Mouse (Mus musculus) MEL (cell line): ENCODE data around the gene Polr2c.

Experiments
- CHD1 ChIP-seq: IDR thresholded peaks from 2 replicates; pipeline ENCODE4 v1.6.1; 2012; ENCODE audit warnings: low read depth, mild to moderate bottlenecking, inconsistent platforms, low read length, improper control_type of control experiment
- CHD2 ChIP-seq: IDR thresholded peaks from 2 replicates; pipeline ENCODE4 v1.6.1; 2011; ENCODE audit warnings: low read length, improper control_type of control experiment
- CTCF ChIP-seq, 3 experiments: IDR thresholded peaks in 2 of 3; conservative IDR thresholded peaks in 1 of 3; 2 replicates each; pipeline ENCODE4 v1.5.1; 2011 to 2012; ENCODE audit warnings: low read length in 3 of 3, low read depth in 2 of 3, mild to moderate bottlenecking in 2 of 3, improper control_type of control experiment in 1 of 3, inconsistent platforms in 1 of 3, mixed read lengths in 1 of 3, moderate library complexity in 1 of 3; ENCODE audit not compliant: control insufficient read depth in 1 of 3, insufficient read depth in 1 of 3, poor library complexity in 1 of 3, severe bottlenecking in 1 of 3
- EP300 ChIP-seq, 2 experiments: IDR thresholded peaks; 2 replicates each; pipeline ENCODE4 v1.6.1; 2011; ENCODE audit warnings: improper control_type of control experiment in 2 of 2, low read length in 2 of 2, low read depth in 1 of 2, mild to moderate bottlenecking in 1 of 2
- GATA1 ChIP-seq: IDR thresholded peaks from 2 replicates; pipeline ENCODE4 v1.6.1; 2011; ENCODE audit warnings: low read depth, low read length, improper control_type of control experiment
- KAT2A ChIP-seq: conservative IDR thresholded peaks from 2 replicates; pipeline ENCODE4 v1.6.1; 2012; ENCODE audit warnings: low read depth, low read length, improper control_type of control experiment, inconsistent platforms
- MAFK ChIP-seq: IDR thresholded peaks from 2 replicates; pipeline ENCODE4 v1.6.1; 2011; ENCODE audit warnings: low read depth, mild to moderate bottlenecking, low read length, improper control_type of control experiment, borderline replicate concordance
- MAX ChIP-seq: IDR thresholded peaks from 2 replicates; pipeline ENCODE4 v1.6.1; 2011; ENCODE audit warnings: low read length, improper control_type of control experiment
- MXI1 ChIP-seq: IDR thresholded peaks from 2 replicates; pipeline ENCODE4 v1.6.1; 2011; ENCODE audit warnings: mild to moderate bottlenecking, low read depth, low read length, improper control_type of control experiment
- POLR2A ChIP-seq, 2 experiments: IDR thresholded peaks; 2 replicates each; pipeline ENCODE4 v1.6.1; 2011 to 2012; ENCODE audit warnings: low read length in 2 of 2, mild to moderate bottlenecking in 2 of 2, control low read depth in 1 of 2, improper control_type of control experiment in 1 of 2, low read depth in 1 of 2, moderate library complexity in 1 of 2; ENCODE audit not compliant: control insufficient read depth in 1 of 2, insufficient read depth in 1 of 2, poor library complexity in 1 of 2
- RAD21 ChIP-seq: IDR thresholded peaks from 2 replicates; pipeline ENCODE4 v1.6.1; 2011; ENCODE audit warnings: mild to moderate bottlenecking, low read depth, low read length, improper control_type of control experiment
- TBP ChIP-seq: IDR thresholded peaks from 2 replicates; pipeline ENCODE4 v1.8.0; 2011; ENCODE audit warnings: low read depth, low read length, improper control_type of control experiment
- TCF12 ChIP-seq: IDR thresholded peaks from 2 replicates; pipeline ENCODE4 v1.6.1; 2014; ENCODE audit warnings: low read depth, mild to moderate bottlenecking, inconsistent platforms, low read length, improper control_type of control experiment, moderate library complexity
- ZMIZ1 ChIP-seq: IDR thresholded peaks from 2 replicates; pipeline ENCODE4 v1.6.1; 2012; ENCODE audit warnings: low read depth, mild to moderate bottlenecking, inconsistent platforms, low read length, improper control_type of control experiment, moderate library complexity

DNA sequence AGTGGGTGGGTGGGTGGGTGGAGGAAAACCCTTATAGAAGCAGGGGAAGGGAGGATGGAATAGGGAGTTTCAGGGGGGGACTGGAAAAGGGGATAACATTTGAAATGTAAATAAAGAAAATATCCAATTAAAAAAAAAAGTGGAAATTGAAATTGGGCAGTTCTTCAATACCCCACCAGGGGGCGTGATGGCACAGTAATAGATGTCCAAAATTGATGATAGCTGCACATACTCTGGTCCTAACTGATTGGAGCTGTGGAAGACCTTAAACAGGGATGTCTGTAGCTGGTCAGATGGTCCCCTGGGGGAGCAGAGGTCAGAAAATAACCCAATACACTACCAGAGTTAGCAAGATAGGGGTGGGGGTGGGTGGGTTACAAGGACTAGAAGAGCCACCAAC, 42.7 kb upstream of the Polr2c start:
- no peak for TF ChIP-seq MAX
- TF ChIP-seq POLR2A (IDR thresholded peaks at IDR 0.05; ENCODE audit: control insufficient read depth in 1 of 2, insufficient read depth in 1 of 2, low read depth in 1 of 2, low read length in 2 of 2, poor library complexity in 1 of 2), result no peak
- TF ChIP-seq KAT2A, result no peak
- peak; percentile 43 to 75 (median 68) for TF ChIP-seq CTCF (IDR thresholded peaks at IDR 0.05 in 2 of 3, conservative IDR thresholded peaks at IDR 0.05 in 1 of 3; ENCODE audit: control insufficient read depth in 1 of 3, insufficient read depth in 1 of 3, low read depth in 2 of 3, low read length in 3 of 3, poor library complexity in 1 of 3, severe bottlenecking in 1 of 3)
- peak; percentile 53 for TF ChIP-seq RAD21
- no peak for TF ChIP-seq CHD2
- no peak for TF ChIP-seq EP300 (IDR thresholded peaks at IDR 0.05; ENCODE audit: low read depth in 1 of 2, low read length in 2 of 2)
- no peak for TF ChIP-seq TCF12
- TF ChIP-seq CHD1, result no peak
- TF ChIP-seq MAFK, result no peak
- 0 out of 2 replicates have a peak, but pooled peaks have one; percentile 14 for TF ChIP-seq TBP
- 0 out of 2 replicates have a peak, but pooled peaks have one; percentile 7 for TF ChIP-seq GATA1
- TF ChIP-seq MXI1, result no peak
- no peak for TF ChIP-seq ZMIZ1
